ENCODE assay signal across 8 mouse cellular contexts in the genomic region with DNA sequence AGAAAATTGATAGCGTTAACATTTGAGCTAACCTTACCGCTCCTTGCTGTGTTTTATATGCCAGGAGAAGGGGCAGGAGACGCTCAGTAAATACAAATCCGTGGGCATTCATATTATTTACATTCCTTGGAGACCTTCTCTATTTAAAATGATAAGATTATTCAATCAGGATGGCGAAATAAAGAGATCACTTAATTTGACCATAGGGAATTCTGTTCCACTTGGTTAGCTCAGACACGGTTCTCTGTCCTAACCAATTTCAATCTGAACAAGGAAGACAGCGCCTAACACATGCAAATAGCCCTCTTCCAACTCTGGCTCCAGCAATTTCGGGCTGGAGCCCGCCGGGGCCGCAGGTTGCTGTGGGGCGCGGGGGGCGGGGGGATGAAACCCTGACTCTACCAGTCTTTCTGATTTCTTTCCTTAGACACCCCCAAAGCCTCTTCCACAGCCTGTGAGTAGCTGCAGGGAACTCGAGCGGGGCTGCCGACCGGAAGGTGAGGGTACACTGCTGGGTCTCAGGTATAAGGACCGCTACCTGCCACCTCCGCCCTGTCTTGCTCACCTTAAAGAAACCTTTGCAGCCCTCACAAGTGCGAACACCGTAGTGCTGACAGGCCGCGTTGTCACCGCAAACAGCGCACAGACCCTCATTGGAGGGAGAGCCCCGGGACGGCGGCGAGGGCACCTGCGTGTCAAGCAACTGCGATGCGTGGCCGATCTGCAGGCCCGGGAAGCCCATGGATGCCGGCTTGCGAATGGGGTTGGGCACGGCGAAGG. TPM values are rescaled to one million over a fixed set of nuclear protein-coding genes. Genes with fewer than 3 reads are reported as not detected.
DNase-seq lines count a peak whose midpoint lies in the region; ATAC-seq lines count a peak whose summit lies in the region.
"Had no signal": no experiment of that assay in that cellular context is flagged by ENCODE, and none has a peak within 500 bp of the region (broad histone marks: within the 10 kb centered on the region; RNA-seq: fewer than 3 reads in every experiment).

No protein-coding gene starts in this region.

- 11% methylated on average over 39 of the region's 39 CpGs for WGBS in kidney, embryonic 16.5 days
- 7% methylated on average over 39 of the region's 39 CpGs for WGBS in forebrain, embryonic 12.5 days
- 3% methylated on average over 39 of the region's 39 CpGs for WGBS in limb, embryonic 11.5 days

- H3K27me3 ChIP-seq in kidney, embryonic 16.5 days (ENCODE audit: insufficient read depth, low read length) = peaks cover 76% of the 10 kb centered on the region
- H3K27me3 ChIP-seq in forebrain, embryonic 12.5 days = peaks cover 70% of the 10 kb centered on the region
- peaks cover 53% of the 10 kb centered on the region for H3K27me3 ChIP-seq in limb, embryonic 11.5 days (ENCODE audit: control insufficient read depth, insufficient read depth, low read length)

- H3K4me3 ChIP-seq in kidney, embryonic 16.5 days (ENCODE audit: low read length) = peak overlapping the region; percentile 21
- H3K4me3 ChIP-seq in forebrain, embryonic 12.5 days (replicated peaks) = peak overlapping the region; percentile 83
- no peak overlapping the region for H3K4me3 ChIP-seq in limb, embryonic 11.5 days (ENCODE audit: low read depth, low read length)
- H3K4me3 ChIP-seq: erythroblast, embryonic 14.5 days had no signal

- no peak for DNase-seq in kidney, adult 9 months
- peak; percentile 58 for DNase-seq in limb, embryonic 11.5 days (ENCODE audit: low spot score)
- peak; percentile 54 for DNase-seq in retina, embryonic 14.5 days (ENCODE audit: low spot score)
- no peak for DNase-seq in spleen, postnatal 36 days (ENCODE audit: low spot score in 2 of 2)
- DNase-seq in lung, postnatal 10 days = no peak

- H3K4me1 ChIP-seq in kidney, embryonic 16.5 days (ENCODE audit: insufficient read depth, low read length) = peaks cover 31% of the 10 kb centered on the region
- peaks cover 37% of the 10 kb centered on the region for H3K4me1 ChIP-seq in forebrain, embryonic 12.5 days
- no peaks in the 10 kb centered on the region for H3K4me1 ChIP-seq in limb, embryonic 11.5 days (ENCODE audit: control insufficient read depth, insufficient read depth, low read length)

- peaks cover 5% of the 10 kb centered on the region for H3K9me3 ChIP-seq in kidney, embryonic 16.5 days (ENCODE audit: low read length)
- 0 out of 2 replicates have a peak, but pooled peaks cover 2% of the 10 kb centered on the region for H3K9me3 ChIP-seq in forebrain, embryonic 12.5 days
- no peaks in the 10 kb centered on the region for H3K9me3 ChIP-seq in limb, embryonic 11.5 days (ENCODE audit: control insufficient read depth, low read length)

- peak overlapping the region; percentile 18; the same call in 1 of the 2 replicates for H3K4me2 ChIP-seq in kidney, embryonic 16.5 days (replicated peaks; ENCODE audit: low read depth, low read length)
- H3K4me2 ChIP-seq in forebrain, embryonic 12.5 days = peak overlapping the region; percentile 37
- no peak overlapping the region for H3K4me2 ChIP-seq in limb, embryonic 11.5 days (ENCODE audit: low read depth, severe bottlenecking)

- H3K36me3 ChIP-seq in kidney, embryonic 16.5 days (ENCODE audit: insufficient read depth, low read length) = no peaks in the 10 kb centered on the region
- no peaks in the 10 kb centered on the region for H3K36me3 ChIP-seq in forebrain, embryonic 12.5 days (replicated peaks)
- no peaks in the 10 kb centered on the region for H3K36me3 ChIP-seq in limb, embryonic 11.5 days (ENCODE audit: control insufficient read depth, insufficient read depth, low read length)

- H3K27ac ChIP-seq in kidney, embryonic 16.5 days (ENCODE audit: low read length) = no peak overlapping the region
- H3K27ac ChIP-seq in forebrain, embryonic 12.5 days = no peak overlapping the region
- no peak overlapping the region for H3K27ac ChIP-seq in limb, embryonic 11.5 days (replicated peaks; ENCODE audit: low read depth, low read length)

- ATAC-seq in kidney, embryonic 16.5 days (ENCODE audit: low FRiP score, low TSS enrichment) = no peak
- no peak for ATAC-seq in forebrain, embryonic 12.5 days (ENCODE audit: low FRiP score)
- no peak for ATAC-seq in limb, embryonic 11.5 days (ENCODE audit: insufficient number of reproducible peaks, low FRiP score, low TSS enrichment, low read depth)

- H3K9ac ChIP-seq in kidney, embryonic 16.5 days (replicated peaks; ENCODE audit: low read length) = no peak overlapping the region
- H3K9ac ChIP-seq in forebrain, embryonic 12.5 days = no peak overlapping the region
- H3K9ac ChIP-seq in limb, embryonic 11.5 days (ENCODE audit: low read length) = no peak overlapping the region

RNA-seq across cellular contexts. Expression of gene Nr4a2, which starts 12.6 kb away (rescaled TPM):
- 3.7 and 4.0 TPM in 2 replicates for polyA plus RNA-seq in kidney, embryonic 16.5 days (2015; fragmentation: Nextera tagmentation; extraction: Ambion mirVana)
- polyA plus RNA-seq in forebrain, embryonic 12.5 days (2016; fragmentation: Nextera tagmentation; extraction: Ambion mirVana) = 18.1 and 18.7 TPM in 2 replicates
- 7.7 and 8.8 TPM in 2 replicates for polyA plus RNA-seq in limb, embryonic 11.5 days (2014; fragmentation: Nextera tagmentation; extraction: Ambion mirVana)

Comparison
In these comparisons a context has a peak if more than half of its experiments do, and no peak if none do; other contexts are left out.
1. DNase-seq: peak in limb, embryonic 11.5 days (single experiment) and retina, embryonic 14.5 days (single experiment); none in kidney, adult 9 months (single experiment), spleen, postnatal 36 days (0 of 2) and lung, postnatal 10 days (single experiment).